Mouse (Mus musculus) kidney, postnatal 0 days (tissue): ENCODE results near the gene Cbx7. TPM values are rescaled to one million over a fixed set of nuclear protein-coding genes. Genes with fewer than 3 reads are reported as not detected.

Source experiments
- ATAC-seq: fragments of 200-750 bp; cut with Nextera tagmentation; replicated peaks from 2 replicates; pipeline ENCODE4 v1.8.0; 2017; ENCODE audit warnings: low read depth, moderate number of reproducible peaks, moderate TSS enrichment, moderate library complexity; ENCODE audit not compliant: low FRiP score
- DNase-seq: peaks from one replicate; pipeline ENCODE4 v3.0.0-alpha.2; 2016; ENCODE audit warnings: low spot score
- H3K27ac ChIP-seq: fragments of 300-500 bp; sonication (generic); 2 replicates; pipeline ENCODE4 v1.5.1; 2014; ENCODE audit warnings: mild to moderate bottlenecking
- H3K27me3 ChIP-seq: fragments of 300-500 bp; sonication (generic); 2 replicates; pipeline ENCODE4 v1.6.1; 2014; ENCODE audit warnings: low read length, mixed read lengths; ENCODE audit not compliant: insufficient read depth
- H3K36me3 ChIP-seq: fragments of 300-500 bp; sonication (generic); 2 replicates; pipeline ENCODE4 v1.6.1; 2014; ENCODE audit warnings: low read length, mixed read lengths; ENCODE audit not compliant: insufficient read depth
- H3K4me1 ChIP-seq: fragments of 300-500 bp; sonication (generic); replicated peaks from 2 replicates; pipeline ENCODE4 v1.6.1; 2014; ENCODE audit warnings: antibody characterized with exemption, low read length, mixed read lengths; ENCODE audit not compliant: insufficient read depth
- H3K4me2 ChIP-seq: fragments of 300-500 bp; sonication (generic); 2 replicates; pipeline ENCODE4 v1.6.1; 2014; ENCODE audit warnings: mild to moderate bottlenecking, low read length, moderate library complexity, mixed read lengths
- H3K4me3 ChIP-seq: fragments of 300-500 bp; sonication (generic); replicated peaks from 2 replicates; pipeline ENCODE4 v1.5.1; 2014; ENCODE audit warnings: low read depth, low read length
- H3K9ac ChIP-seq: fragments of 300-500 bp; sonication (generic); 2 replicates; pipeline ENCODE4 v1.6.1; 2014; ENCODE audit warnings: low read depth, low read length
- H3K9me3 ChIP-seq: fragments of 300-500 bp; sonication (generic); replicated peaks from 2 replicates; pipeline ENCODE4 v1.6.1; 2016; ENCODE audit warnings: low read length, inconsistent platforms, mixed read lengths
- CTCF ChIP-seq: IDR thresholded peaks from 2 replicates; pipeline ENCODE4 v1.5.1; 2016; ENCODE audit warnings: antibody characterized with exemption, low read depth, mild to moderate bottlenecking, moderate library complexity
- WGBS: fragments of 180-500 bp; shearing (Covaris S2); extraction: QIAGEN DNeasy Blood & Tissue Kit; methylation state at CpG from one replicate; pipeline ENCODE4 v1.1.7; 2014; 5-methylcytosine and 5-hydroxymethylcytosine counted together
- polyA plus RNA-seq: library from polyadenylated mRNA; unstranded; fragments of >200 nt; fragmentation: Nextera tagmentation; extraction: Ambion mirVana; gene quantifications from 2 replicates; pipeline ENCODE4 v1.2.1, GENCODE M21; 2015

The Cbx7 gene
- polyA plus RNA-seq, 1 experiment from 2014 or later: 4.6 TPM

- ATAC-seq: no peak
- H3K4me2 ChIP-seq: peak overlapping the region; percentile 70
- H3K27ac ChIP-seq: peak overlapping the region; percentile 88
- no peaks in the 10 kb centered on the region for H3K27me3 ChIP-seq
- no peaks in the 10 kb centered on the region for H3K36me3 ChIP-seq
- H3K4me3 ChIP-seq: no peak overlapping the region
- WGBS: 80% methylated on average over 11 of the region's 11 CpGs
- peak overlapping the region; percentile 68; the same call in 1 of the 2 replicates for H3K9ac ChIP-seq
- TF ChIP-seq CTCF: no peak
- H3K4me1 ChIP-seq: peaks cover 10% of the 10 kb centered on the region; the same call in 1 of the 2 replicates
- no peak for DNase-seq
- no peaks in the 10 kb centered on the region for H3K9me3 ChIP-seq
Measured at GRCm38 (mm10) chr15:79926856-79927416, 44.0 kb downstream of the Cbx7 start.

DNA sequence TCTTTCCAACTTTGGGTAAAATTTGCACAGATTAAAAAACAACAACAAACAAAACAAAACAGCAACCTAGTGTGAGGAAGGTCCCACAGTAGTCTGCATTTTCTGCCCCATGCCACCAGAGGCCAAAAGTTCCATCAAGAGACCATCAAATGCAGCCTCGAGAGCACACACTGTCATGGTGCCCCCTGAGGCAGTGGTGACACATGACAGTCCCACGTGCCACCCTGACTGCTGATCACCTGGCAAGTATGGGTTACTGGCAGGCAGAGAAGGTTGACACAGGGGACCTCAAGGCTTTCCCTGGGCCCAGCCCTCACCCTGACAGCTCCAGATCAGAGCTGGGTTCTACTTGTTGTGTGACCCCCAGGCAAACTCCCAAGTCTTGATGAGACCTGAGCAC lies 51.1 kb downstream of the Cbx7 start:
- 26% methylated on average over 2 of the region's 2 CpGs for WGBS
- no peaks in the 10 kb centered on the region for H3K36me3 ChIP-seq
- ATAC-seq (no peak), DNase-seq (no peak)
- no peaks in the 10 kb centered on the region for H3K27me3 ChIP-seq
- H3K9me3 ChIP-seq: no peaks in the 10 kb centered on the region
- H3K4me3 ChIP-seq: no peak overlapping the region
- H3K4me2 ChIP-seq: no peak overlapping the region
- TF ChIP-seq CTCF: no peak
- no peak overlapping the region for H3K9ac ChIP-seq
- no peaks in the 10 kb centered on the region for H3K4me1 ChIP-seq
- H3K27ac ChIP-seq: no peak overlapping the region

GRCm38 (mm10) chr15:79918485-79918884 lies 52.4 kb downstream of the Cbx7 start:
- Histone ChIP-seq H3K4me1 (no peaks in the 10 kb centered on the region), H3K9me3 (no peaks in the 10 kb centered on the region), H3K9ac (no peak overlapping the region), H3K4me3 (no peak overlapping the region), H3K27me3 (no peaks in the 10 kb centered on the region), H3K36me3 (no peaks in the 10 kb centered on the region), H3K27ac (no peak overlapping the region), H3K4me2 (no peak overlapping the region)
- DNase-seq (no peak), ATAC-seq (no peak)
- no peak for TF ChIP-seq CTCF
- 86% methylated on average over 16 of the region's 16 CpGs for WGBS

- H3K9me3 ChIP-seq: no peaks in the 10 kb centered on the region
- H3K4me2 ChIP-seq: no peak overlapping the region
- no peaks in the 10 kb centered on the region for H3K27me3 ChIP-seq
- H3K4me1 ChIP-seq: no peaks in the 10 kb centered on the region
- 89% methylated on average over 14 of the region's 14 CpGs for WGBS
- no peak overlapping the region for H3K4me3 ChIP-seq
- no peak overlapping the region for H3K27ac ChIP-seq
- TF ChIP-seq CTCF: no peak
- no peak overlapping the region for H3K9ac ChIP-seq
- no peak for ATAC-seq
- DNase-seq: no peak
- H3K36me3 ChIP-seq: no peaks in the 10 kb centered on the region
Measured at GRCm38 (mm10) chr15:79917111-79917720, 53.7 kb downstream of the Cbx7 start.

DNA sequence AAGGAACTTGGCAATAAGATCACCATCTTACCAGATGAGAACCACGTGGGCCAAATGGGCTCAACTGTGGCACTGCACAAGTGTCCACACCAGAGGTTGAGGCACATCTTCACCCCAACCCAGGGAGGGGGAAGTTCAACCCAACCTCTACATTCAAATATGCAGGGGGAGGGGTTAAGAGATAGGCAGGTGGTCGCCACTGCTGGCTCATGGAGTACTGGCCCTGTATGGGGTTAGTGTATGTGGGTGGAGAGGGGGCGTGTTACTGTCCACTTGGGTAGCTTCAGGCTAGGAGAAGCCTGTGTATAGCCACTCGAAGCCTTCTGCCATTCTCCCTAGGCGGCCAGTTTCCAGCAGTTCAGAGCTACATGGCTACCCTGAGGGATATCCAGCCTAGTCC lies 54.8 kb downstream of the Cbx7 start:
- Histone ChIP-seq H3K9ac (no peak overlapping the region), H3K9me3 (no peaks in the 10 kb centered on the region), H3K27me3 (no peaks in the 10 kb centered on the region), H3K27ac (no peak overlapping the region), H3K4me3 (no peak overlapping the region), H3K4me2 (no peak overlapping the region), H3K4me1 (no peaks in the 10 kb centered on the region), H3K36me3 (no peaks in the 10 kb centered on the region)
- DNase-seq (no peak), ATAC-seq (no peak)
- TF ChIP-seq CTCF: no peak
- 84% methylated on average over 5 of the region's 5 CpGs for WGBS

DNA sequence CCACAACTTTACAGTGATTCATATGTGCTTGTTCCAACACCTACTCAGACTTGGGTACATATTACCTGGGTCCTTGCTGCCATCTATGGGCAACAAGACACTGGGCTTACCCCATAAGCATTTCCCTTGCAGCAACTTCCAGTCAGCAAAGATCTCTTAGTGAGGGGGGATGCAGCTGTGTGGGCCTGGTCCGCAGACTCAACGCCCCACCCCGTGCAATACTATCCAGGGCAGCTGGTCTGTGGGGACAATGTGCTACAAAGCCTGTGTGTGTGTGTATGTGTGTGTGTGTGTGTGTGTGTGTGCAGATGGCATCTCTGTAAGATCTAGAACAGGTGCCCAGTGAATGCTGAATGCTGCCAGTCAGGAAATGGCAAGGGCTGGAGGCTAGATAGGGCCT lies 56.6 kb downstream of the Cbx7 start:
- Histone ChIP-seq H3K9ac (no peak overlapping the region), H3K36me3 (no peaks in the 10 kb centered on the region), H3K4me1 (no peaks in the 10 kb centered on the region), H3K27me3 (no peaks in the 10 kb centered on the region), H3K9me3 (no peaks in the 10 kb centered on the region), H3K4me3 (no peak overlapping the region), H3K4me2 (no peak overlapping the region), H3K27ac (no peak overlapping the region)
- 76% methylated on average over 3 of the region's 3 CpGs for WGBS
- TF ChIP-seq CTCF: peak; percentile 56
- no peak for ATAC-seq
- DNase-seq: no peak
